Mouse (Mus musculus) spleen, adult 12 weeks (tissue): Measurements from ENCODE around the gene 5031439G07Rik.

Source experiments
- DNase-seq: peaks from one replicate; pipeline ENCODE4 v3.0.0; 2022; ENCODE audit warnings: low spot score

The 5031439G07Rik gene

GRCm38 (mm10) chr15:84995041-84995440 is 6.7 kb upstream of the 5031439G07Rik start:
- no peak for DNase-seq

GRCm38 (mm10) chr15:84994498-84994897 is 6.1 kb upstream of the 5031439G07Rik start:
- DNase-seq = no peak

GRCm38 (mm10) chr15:84989771-84990170 is 1.4 kb upstream of the 5031439G07Rik start:
- DNase-seq = no peak

- no peak for DNase-seq
Measured at GRCm38 (mm10) chr15:84989098-84989497, 747 bp upstream of the 5031439G07Rik start.

- DNase-seq = no peak
Measured at GRCm38 (mm10) chr15:84987020-84987815, 1.1 kb downstream of the 5031439G07Rik start.

GRCm38 (mm10) chr15:84986171-84987019 is 2.0 kb downstream of the 5031439G07Rik start:
- no peak for DNase-seq

- DNase-seq = no peak
Measured at GRCm38 (mm10) chr15:84985516-84986160, 2.7 kb downstream of the 5031439G07Rik start.

- no peak for DNase-seq
Measured at GRCm38 (mm10) chr15:84983721-84984120, 4.6 kb downstream of the 5031439G07Rik start.

GRCm38 (mm10) chr15:84982888-84983287 is 5.5 kb downstream of the 5031439G07Rik start:
- no peak for DNase-seq

GRCm38 (mm10) chr15:84981609-84982313 is 6.6 kb downstream of the 5031439G07Rik start:
- DNase-seq = no peak

- no peak for DNase-seq
Measured at GRCm38 (mm10) chr15:84975729-84976128, 12.6 kb downstream of the 5031439G07Rik start.

- DNase-seq = no peak
Measured at GRCm38 (mm10) chr15:84973544-84973871, 14.8 kb downstream of the 5031439G07Rik start.

- no peak for DNase-seq
Measured at GRCm38 (mm10) chr15:84972860-84973543, 15.3 kb downstream of the 5031439G07Rik start.

- DNase-seq = no peak
Measured at GRCm38 (mm10) chr15:84968534-84968933, 19.8 kb downstream of the 5031439G07Rik start.

GRCm38 (mm10) chr15:84965575-84966360 is 22.6 kb downstream of the 5031439G07Rik start:
- DNase-seq = no peak

GRCm38 (mm10) chr15:84964771-84965170 is 23.6 kb downstream of the 5031439G07Rik start:
- no peak for DNase-seq

GRCm38 (mm10) chr15:84962518-84962917 is 25.8 kb downstream of the 5031439G07Rik start:
- DNase-seq = no peak

GRCm38 (mm10) chr15:84960692-84961091 is 27.7 kb downstream of the 5031439G07Rik start:
- DNase-seq = no peak

- DNase-seq = no peak
Measured at GRCm38 (mm10) chr15:84959891-84960290, 28.5 kb downstream of the 5031439G07Rik start.

GRCm38 (mm10) chr15:84958331-84958730 is 30.0 kb downstream of the 5031439G07Rik start:
- no peak for DNase-seq

- DNase-seq = no peak
Measured at GRCm38 (mm10) chr15:84957851-84958250, 30.5 kb downstream of the 5031439G07Rik start.
